Mouse (Mus musculus): ENCODE results near the gene Mef2c. TPM values are rescaled to one million over a fixed set of nuclear protein-coding genes. Genes with fewer than 3 reads are reported as not detected.

Mef2c gene
- polyA plus RNA-seq, 1 experiment = 36.8 TPM

GRCm38 (mm10) chr13:83597739-83598210 lies 93.9 kb downstream of the Mef2c start:
- TF ChIP-seq CTCF (IDR thresholded peaks at IDR 0.05; ENCODE audit: insufficient read depth, low read length) = no peak
- TF ChIP-seq POLR2A (IDR thresholded peaks at IDR 0.05; ENCODE audit: borderline replicate concordance, extremely low read depth, low read depth, low read length) = no peak
- no peak overlapping the region for H3K4me3 ChIP-seq (replicated peaks; ENCODE audit: extremely low read depth, low read depth, low read length)
- 94% methylated on average over 3 of the region's 3 CpGs for WGBS
- DNase-seq = no peak
- H3K4me1 ChIP-seq (ENCODE audit: control insufficient read depth, insufficient read depth, low read length) = no peaks in the 10 kb centered on the region

GRCm38 (mm10) chr13:83600301-83600700 lies 96.5 kb downstream of the Mef2c start:
- Histone ChIP-seq H3K4me3 (replicated peaks; ENCODE audit: extremely low read depth, low read depth, low read length) (no peak overlapping the region), H3K4me1 (ENCODE audit: control insufficient read depth, insufficient read depth, low read length) (peaks cover 11% of the 10 kb centered on the region)
- no peak for TF ChIP-seq CTCF (IDR thresholded peaks at IDR 0.05; ENCODE audit: insufficient read depth, low read length)
- TF ChIP-seq POLR2A (IDR thresholded peaks at IDR 0.05; ENCODE audit: borderline replicate concordance, extremely low read depth, low read depth, low read length) = no peak
- DNase-seq = no peak

DNA sequence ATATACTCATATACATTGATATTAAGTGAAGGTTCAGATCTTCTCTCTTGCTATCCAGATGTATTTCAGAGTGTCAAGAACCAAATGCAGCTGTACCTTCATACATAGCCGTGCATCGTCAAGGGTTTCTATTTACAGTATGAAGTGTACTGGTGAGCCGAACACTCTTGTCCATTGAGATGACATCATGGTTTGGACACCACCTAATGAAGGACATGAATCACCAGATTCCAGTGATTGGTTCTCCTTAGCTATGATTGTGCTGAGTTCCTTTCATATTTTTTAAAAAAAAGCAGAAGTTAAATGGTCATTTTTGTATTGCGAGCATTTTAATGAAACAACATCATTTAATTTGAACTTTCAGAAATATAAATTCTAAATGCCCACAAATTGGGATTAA lies 97.9 kb downstream of the Mef2c start:
- H3K4me3 ChIP-seq (replicated peaks; ENCODE audit: extremely low read depth, low read depth, low read length) = no peak overlapping the region
- no peak for TF ChIP-seq POLR2A (IDR thresholded peaks at IDR 0.05; ENCODE audit: borderline replicate concordance, extremely low read depth, low read depth, low read length)
- no peak for TF ChIP-seq CTCF (IDR thresholded peaks at IDR 0.05; ENCODE audit: insufficient read depth, low read length)
- H3K4me1 ChIP-seq (ENCODE audit: control insufficient read depth, insufficient read depth, low read length) = peaks cover 11% of the 10 kb centered on the region
- WGBS = 62% methylated on average over 4 of the region's 4 CpGs
- DNase-seq = no peak

DNA sequence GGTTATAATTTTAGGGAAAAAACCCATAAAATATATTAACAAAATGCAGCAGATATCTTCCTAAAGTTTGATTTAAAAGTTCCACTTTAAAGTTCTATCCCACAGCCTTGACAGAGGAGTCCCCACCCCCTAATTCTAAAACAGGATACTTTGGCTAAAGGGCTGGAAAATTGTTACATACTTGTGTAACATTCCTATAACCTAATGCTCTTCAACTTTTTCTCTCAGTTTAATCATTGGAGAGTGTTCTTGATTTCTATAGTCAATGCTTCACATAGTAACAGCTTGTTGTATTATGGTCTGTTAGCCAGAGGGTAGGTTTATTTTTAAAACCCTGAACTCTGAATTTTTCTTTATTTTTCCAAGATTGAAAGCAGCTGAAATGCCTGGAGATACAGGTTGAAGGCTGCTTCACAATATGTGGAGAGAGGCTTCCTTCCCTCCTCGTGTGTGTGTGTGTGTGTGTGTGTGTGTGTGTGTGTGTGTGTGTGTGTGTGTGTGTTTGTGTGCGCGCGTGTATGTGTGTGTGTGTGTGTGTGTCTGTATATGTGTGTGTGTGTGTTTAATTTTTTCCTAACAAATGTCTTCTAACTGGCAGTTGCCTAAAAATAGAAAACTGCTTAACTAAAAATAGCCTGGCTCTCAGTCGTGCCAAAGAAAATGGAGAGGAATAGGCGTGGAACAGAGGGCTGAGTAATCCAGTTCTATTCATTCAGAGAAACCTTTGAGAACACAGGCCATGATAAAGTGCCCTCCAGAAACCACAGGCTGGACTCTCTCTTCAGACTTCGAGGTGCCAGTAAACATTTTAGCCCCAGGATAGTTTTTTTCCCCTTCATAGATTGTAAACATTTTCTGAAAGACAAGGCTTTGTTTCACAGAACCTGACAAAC lies 99.8 kb downstream of the Mef2c start:
- H3K4me1 ChIP-seq (ENCODE audit: control insufficient read depth, insufficient read depth, low read length) = peaks cover 11% of the 10 kb centered on the region
- WGBS = 6% methylated on average over 7 of the region's 7 CpGs
- no peak for DNase-seq
- TF ChIP-seq CTCF (IDR thresholded peaks at IDR 0.05; ENCODE audit: insufficient read depth, low read length) (no peak), POLR2A (IDR thresholded peaks at IDR 0.05; ENCODE audit: borderline replicate concordance, extremely low read depth, low read depth, low read length) (no peak)
- H3K4me3 ChIP-seq (replicated peaks; ENCODE audit: extremely low read depth, low read depth, low read length) = peak overlapping the region; percentile 3

DNA sequence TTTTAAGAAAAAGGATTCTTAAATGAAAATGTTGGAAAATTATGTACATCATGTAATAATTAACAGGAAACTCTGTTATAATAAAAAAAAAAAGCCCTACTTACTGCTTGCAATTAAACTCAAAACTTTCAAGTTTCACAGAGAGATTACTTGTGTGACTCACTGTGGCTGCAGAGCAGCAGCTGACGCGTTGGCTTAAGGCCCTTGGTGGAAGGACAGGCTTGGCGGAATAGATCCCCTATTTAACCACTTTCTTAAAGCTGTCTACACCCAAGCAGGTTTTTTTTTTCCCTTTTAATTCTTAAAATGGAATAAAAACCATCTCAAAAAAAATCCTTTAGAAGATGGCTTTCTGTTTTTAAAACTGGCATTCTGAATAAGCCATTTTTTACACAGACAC lies 100.5 kb downstream of the Mef2c start:
- Histone ChIP-seq H3K4me1 (ENCODE audit: control insufficient read depth, insufficient read depth, low read length) (peaks cover 11% of the 10 kb centered on the region), H3K4me3 (replicated peaks; ENCODE audit: extremely low read depth, low read depth, low read length) (no peak overlapping the region)
- TF ChIP-seq CTCF (IDR thresholded peaks at IDR 0.05; ENCODE audit: insufficient read depth, low read length) = no peak
- TF ChIP-seq POLR2A (IDR thresholded peaks at IDR 0.05; ENCODE audit: borderline replicate concordance, extremely low read depth, low read depth, low read length) = no peak
- DNase-seq = no peak
- 4% methylated on average over 3 of the region's 3 CpGs for WGBS

DNA sequence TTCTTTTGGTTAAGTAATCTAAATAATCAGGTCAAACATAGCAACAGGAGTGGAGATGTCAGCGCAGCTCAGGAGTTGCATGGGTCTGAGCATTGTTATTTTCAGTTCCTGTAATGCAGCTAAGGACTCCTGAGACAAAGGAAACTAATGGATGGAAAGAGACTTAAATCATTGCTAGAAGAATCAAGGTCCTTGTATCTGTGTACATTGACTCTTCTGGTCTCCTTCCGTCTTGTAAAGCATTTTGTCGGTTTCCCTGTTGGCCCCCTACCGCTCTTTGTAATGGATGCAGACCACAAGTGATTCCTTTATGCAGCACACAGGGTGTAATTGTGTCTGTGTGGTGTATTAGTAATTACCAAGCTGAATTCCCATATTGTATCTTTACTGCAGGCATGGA lies 101.0 kb downstream of the Mef2c start:
- WGBS = 40% methylated on average over 4 of the region's 4 CpGs
- no peak overlapping the region for H3K4me3 ChIP-seq (replicated peaks; ENCODE audit: extremely low read depth, low read depth, low read length)
- DNase-seq = no peak
- TF ChIP-seq CTCF (IDR thresholded peaks at IDR 0.05; ENCODE audit: insufficient read depth, low read length) = no peak
- TF ChIP-seq POLR2A (IDR thresholded peaks at IDR 0.05; ENCODE audit: borderline replicate concordance, extremely low read depth, low read depth, low read length) = no peak
- H3K4me1 ChIP-seq (ENCODE audit: control insufficient read depth, insufficient read depth, low read length) = peaks cover 11% of the 10 kb centered on the region

GRCm38 (mm10) chr13:83607883-83608581 lies 104.2 kb downstream of the Mef2c start:
- DNase-seq = no peak
- peaks cover 11% of the 10 kb centered on the region for H3K4me1 ChIP-seq (ENCODE audit: control insufficient read depth, insufficient read depth, low read length)
- TF ChIP-seq CTCF (IDR thresholded peaks at IDR 0.05; ENCODE audit: insufficient read depth, low read length) (no peak), POLR2A (IDR thresholded peaks at IDR 0.05; ENCODE audit: borderline replicate concordance, extremely low read depth, low read depth, low read length) (no peak)
- 30% methylated on average over 4 of the region's 4 CpGs for WGBS
- no peak overlapping the region for H3K4me3 ChIP-seq (replicated peaks; ENCODE audit: extremely low read depth, low read depth, low read length)

- WGBS = 63% methylated on average over 3 of the region's 3 CpGs
- Histone ChIP-seq H3K4me1 (ENCODE audit: control insufficient read depth, insufficient read depth, low read length) (peaks cover 7% of the 10 kb centered on the region), H3K4me3 (replicated peaks; ENCODE audit: extremely low read depth, low read depth, low read length) (no peak overlapping the region)
- DNase-seq = no peak
- TF ChIP-seq CTCF (IDR thresholded peaks at IDR 0.05; ENCODE audit: insufficient read depth, low read length) (no peak), POLR2A (IDR thresholded peaks at IDR 0.05; ENCODE audit: borderline replicate concordance, extremely low read depth, low read depth, low read length) (no peak)
Measured at GRCm38 (mm10) chr13:83608851-83609516, 105.2 kb downstream of the Mef2c start.

DNA sequence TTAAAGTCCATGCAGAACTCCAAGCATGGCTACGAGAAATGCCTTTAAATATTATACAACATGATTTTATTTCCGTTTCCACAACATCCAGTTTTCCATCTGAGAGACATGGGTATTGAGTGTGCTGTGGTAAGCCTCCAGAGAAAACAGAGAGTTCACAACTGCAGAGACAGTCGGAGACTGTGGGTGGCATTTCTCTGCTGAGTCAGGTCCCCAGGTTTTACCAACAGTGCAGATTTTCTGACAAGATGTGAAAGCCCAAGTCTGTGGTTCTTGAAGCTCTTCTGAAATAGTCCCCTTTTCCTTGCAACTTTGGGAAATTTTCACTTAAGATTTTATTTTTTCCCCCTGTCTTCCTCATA lies 105.7 kb downstream of the Mef2c start:
- peaks cover 5% of the 10 kb centered on the region for H3K4me1 ChIP-seq (ENCODE audit: control insufficient read depth, insufficient read depth, low read length)
- TF ChIP-seq CTCF (IDR thresholded peaks at IDR 0.05; ENCODE audit: insufficient read depth, low read length) (no peak), POLR2A (IDR thresholded peaks at IDR 0.05; ENCODE audit: borderline replicate concordance, extremely low read depth, low read depth, low read length) (no peak)
- no peak overlapping the region for H3K4me3 ChIP-seq (replicated peaks; ENCODE audit: extremely low read depth, low read depth, low read length)
- no peak for DNase-seq
- 68% methylated on average over 3 of the region's 3 CpGs for WGBS
